Mouse (Mus musculus): ENCODE measurements around the gene 9130023H24Rik. TPM values are rescaled to one million over a fixed set of nuclear protein-coding genes. Genes with fewer than 3 reads are reported as not detected.

The 9130023H24Rik gene
- 4.4 and 5.1 TPM in 2 replicates for total RNA-seq (2015)
- total RNA-seq (2017): 4.3 and 5.3 TPM in 2 replicates

GRCm38 (mm10) chr7:128237927-128238778 is at the start of gene 9130023H24Rik:
TSS of gene 9130023H24Rik (minus strand) at chr7:128238031.
- peak; percentile 83 for ATAC-seq (ENCODE audit: poor library complexity, severe bottlenecking)

DNA sequence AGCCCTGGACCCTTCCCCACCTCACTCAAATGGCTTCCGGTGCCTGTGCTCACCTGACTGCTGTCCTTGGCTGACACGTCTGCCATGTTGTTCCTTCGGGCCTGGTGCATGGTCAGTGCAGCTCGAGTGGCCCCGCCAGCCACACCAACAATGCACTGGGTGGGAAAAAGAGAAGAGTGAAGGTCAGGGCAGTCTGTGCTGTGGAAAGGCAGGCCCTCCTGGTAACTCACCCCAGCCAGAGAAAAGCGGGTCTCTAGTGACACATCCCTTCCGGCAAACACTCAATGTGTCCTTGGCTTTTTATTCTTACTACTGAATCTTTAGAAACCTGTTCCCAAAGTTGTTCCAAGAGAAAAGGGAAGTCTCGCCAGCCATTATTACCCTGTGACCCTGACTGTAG is 47.2 kb upstream of the 9130023H24Rik start:
- no peak for ATAC-seq (ENCODE audit: poor library complexity, severe bottlenecking)

DNA sequence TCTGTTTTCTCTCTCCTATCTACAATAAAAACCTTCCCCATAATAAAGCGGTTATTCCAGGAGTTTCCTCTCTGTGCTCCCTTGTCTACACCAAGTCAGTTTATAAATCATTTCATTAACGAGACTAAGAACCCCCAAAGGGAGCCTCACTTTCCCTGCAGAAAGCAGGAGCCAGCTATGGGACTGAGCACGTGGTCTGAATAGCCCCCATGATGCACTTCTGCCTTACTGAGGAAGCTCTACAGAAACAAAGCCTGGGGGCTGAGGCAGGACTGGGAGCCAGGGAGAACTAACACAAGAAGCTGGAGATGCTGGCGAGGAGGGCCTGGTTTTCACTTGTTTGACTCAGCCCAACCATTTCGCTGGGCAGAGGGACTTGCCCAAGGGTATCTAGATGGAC is 46.2 kb upstream of the 9130023H24Rik start:
- no peak for ATAC-seq (ENCODE audit: poor library complexity, severe bottlenecking)

DNA sequence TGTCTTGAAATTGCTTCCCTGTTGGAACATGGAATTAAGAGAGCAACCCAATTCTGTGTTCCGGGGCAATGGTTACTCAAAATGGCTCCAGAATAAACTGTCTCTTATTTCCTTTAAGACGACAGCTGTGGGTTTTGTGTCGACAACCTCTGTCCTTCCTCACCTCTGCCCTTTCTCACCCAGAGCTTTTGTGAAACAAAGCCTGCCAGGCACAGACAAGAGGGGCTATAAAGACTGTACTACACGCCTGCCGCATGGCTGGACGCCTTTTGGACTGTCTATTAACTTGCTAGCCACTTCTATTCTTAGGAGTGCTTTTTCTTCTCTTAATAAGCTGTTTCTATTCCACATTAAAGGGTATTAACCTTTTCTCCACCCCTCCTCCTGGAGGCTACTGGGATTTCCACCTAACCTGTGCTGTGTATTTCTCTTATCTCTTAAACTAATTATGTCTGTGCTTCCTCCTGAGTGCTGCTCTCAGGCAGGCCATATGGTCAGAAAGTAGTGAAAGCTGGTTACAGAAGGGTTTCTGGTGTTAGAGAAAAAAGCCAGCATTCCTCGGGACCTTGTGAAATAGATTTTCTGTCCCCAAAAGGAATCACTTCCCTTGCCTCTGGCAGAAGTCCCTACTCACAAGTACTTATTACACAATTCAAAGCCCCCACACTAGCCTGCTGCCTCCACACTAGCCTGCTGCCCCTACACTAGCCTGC is 44.9 kb upstream of the 9130023H24Rik start:
- no peak for ATAC-seq (ENCODE audit: poor library complexity, severe bottlenecking)

GRCm38 (mm10) chr7:128281765-128282164 is 43.9 kb upstream of the 9130023H24Rik start:
- no peak for ATAC-seq (ENCODE audit: poor library complexity, severe bottlenecking)

DNA sequence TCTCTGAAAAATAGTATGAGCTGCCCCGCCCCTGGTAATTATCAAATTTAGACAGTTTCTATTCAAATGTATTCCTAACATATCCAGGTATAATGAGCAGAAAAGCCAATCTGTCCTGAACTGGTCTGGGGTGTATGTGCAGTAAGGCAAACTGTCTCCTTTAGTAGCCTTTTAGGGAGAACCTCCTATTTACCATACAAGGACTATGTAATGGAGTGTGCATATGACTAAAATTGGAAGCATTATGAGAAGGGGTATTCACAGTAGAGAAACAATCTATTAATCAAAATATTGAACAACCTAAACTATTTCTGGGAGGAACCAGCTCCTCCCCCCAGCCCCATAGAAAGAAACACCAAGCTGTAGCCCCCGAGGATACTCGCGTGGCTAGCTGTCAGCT is 41.9 kb upstream of the 9130023H24Rik start:
- no peak for ATAC-seq (ENCODE audit: poor library complexity, severe bottlenecking)

DNA sequence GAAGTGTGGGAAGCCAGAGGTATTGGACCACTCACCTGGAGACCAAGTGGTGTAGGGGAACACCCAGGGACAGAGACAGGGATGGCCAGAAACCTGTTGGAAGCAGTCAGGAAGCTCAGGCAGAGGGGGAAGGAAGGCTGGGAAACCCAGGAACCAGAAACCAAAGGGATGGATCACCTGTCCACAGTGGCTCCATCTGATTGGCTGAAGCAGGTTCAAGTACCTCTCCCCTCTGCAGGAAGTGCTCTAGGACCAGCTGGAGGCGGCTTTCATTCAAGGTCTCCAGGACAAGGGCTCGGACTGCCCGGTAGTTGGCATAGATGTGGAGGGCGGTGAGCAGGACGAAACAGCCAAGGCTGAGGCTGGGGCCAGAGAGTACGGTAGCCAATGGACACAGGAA is 38.2 kb upstream of the 9130023H24Rik start:
- no peak for ATAC-seq (ENCODE audit: poor library complexity, severe bottlenecking)

DNA sequence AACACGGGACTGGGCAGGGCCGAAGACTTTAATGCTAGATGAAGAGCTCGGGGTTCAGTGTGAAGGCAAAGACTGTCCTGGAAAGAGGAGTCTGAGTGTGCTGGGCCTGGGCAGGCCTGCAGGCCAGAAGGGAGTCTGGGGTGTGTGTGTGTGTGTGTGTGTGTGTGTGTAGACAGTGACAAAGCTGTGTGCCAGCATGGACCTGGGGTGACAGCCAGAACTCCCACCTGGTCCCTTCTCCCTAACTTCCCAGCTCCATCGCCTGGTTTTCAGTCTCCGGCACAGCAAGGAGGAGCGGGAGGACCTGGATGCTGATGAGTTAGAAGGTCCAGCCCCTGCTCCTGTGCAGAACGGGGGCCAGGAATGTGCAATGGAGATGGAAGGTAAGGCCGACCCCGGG is 33.7 kb upstream of the 9130023H24Rik start:
- no peak for ATAC-seq (ENCODE audit: poor library complexity, severe bottlenecking)

DNA sequence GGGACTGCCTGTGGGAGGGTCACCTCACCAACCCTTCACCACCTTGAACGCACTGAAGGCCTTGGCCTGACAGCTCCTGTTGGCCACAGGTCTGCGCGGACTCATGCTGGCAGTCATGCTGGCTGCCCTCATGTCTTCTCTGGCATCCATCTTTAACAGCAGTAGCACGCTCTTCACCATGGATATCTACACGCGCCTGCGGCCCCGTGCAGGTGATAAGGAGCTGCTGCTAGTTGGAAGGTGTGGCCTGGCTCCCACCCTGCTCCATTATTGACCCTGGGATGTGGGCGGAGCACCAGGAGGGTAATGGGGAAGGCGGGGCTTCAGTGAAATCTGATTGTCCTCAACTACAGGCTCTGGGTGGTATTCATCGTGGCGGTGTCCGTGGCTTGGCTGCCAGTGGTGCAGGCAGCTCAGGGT is 32.6 kb upstream of the 9130023H24Rik start:
- ATAC-seq (ENCODE audit: poor library complexity, severe bottlenecking): peak; percentile 18; the same call in 1 of the 2 replicates

DNA sequence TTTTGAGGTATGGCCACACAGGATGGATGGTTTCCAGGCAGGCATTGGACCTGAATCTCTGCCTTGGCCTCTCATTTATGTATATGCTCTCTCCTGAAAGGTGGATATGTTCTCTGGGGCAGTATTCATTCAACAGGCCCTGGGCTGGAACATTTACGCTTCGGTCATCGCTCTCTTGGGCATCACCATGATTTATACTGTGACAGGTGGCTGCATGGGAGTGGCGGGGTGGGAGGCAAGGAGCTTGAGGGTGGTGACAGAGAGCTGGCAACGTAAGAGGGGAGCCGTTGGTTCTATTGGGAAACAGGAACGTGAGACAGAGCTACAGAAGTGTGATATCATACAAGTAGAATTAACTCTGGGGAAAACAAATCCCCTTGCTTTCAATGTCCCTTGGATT is 30.0 kb upstream of the 9130023H24Rik start:
- no peak for ATAC-seq (ENCODE audit: poor library complexity, severe bottlenecking)

- ATAC-seq (ENCODE audit: poor library complexity, severe bottlenecking): no peak
Measured at GRCm38 (mm10) chr7:128267391-128267790, 29.6 kb upstream of the 9130023H24Rik start.

- ATAC-seq (ENCODE audit: poor library complexity, severe bottlenecking): no peak
Measured at GRCm38 (mm10) chr7:128266056-128266455, 28.2 kb upstream of the 9130023H24Rik start.

- ATAC-seq (ENCODE audit: poor library complexity, severe bottlenecking): no peak
Measured at GRCm38 (mm10) chr7:128265411-128265810, 27.6 kb upstream of the 9130023H24Rik start, which contains the start of gene Slc5a2. TSS of gene Slc5a2 (plus strand) at chr7:128265657.

DNA sequence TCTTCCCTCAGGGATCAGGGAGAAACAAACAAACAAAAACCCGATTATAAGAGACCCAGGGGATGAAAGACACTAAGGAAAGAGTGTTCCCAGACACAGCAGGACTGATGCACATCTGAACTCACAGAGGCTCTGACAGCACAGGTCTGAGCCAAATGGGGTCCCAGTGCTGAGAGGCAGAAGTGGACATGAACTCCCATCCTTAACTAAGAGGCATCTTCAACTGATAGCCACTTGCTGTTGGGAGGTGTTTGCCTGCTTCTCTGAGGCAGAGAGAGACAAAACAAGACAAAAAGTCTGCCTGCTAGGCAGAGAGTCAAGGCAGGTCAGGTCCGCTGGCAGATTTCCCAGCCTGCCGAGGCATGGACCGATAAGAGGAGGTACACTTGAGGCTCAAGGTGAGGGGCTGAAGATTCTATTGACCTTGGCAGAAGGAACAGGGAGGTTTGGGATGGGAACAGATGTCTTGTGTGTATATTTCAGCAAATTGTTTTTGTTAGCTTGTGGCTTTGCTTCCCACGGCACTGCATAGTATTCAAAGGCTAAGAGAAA is 19.0 kb upstream of the 9130023H24Rik start:
- ATAC-seq (ENCODE audit: poor library complexity, severe bottlenecking): no peak

DNA sequence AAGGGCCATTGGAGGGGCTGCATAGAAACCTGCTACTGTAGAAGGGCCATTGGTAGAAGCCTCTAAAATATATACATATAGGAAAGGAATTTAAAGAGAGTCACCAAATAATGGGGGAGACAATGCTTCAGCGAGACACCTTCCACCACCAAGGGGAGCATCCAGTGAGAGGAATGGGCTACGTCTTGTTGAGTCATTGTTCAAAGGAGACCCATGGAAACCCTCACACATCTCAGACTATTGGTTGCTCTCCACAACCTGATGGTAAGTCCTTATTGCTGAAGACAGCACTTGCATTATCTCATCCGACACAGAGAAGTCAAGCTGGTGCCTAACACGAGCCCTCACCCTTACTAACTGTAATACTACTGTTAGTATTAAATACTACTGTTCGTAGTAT is 17.9 kb upstream of the 9130023H24Rik start:
- no peak for ATAC-seq (ENCODE audit: poor library complexity, severe bottlenecking)

DNA sequence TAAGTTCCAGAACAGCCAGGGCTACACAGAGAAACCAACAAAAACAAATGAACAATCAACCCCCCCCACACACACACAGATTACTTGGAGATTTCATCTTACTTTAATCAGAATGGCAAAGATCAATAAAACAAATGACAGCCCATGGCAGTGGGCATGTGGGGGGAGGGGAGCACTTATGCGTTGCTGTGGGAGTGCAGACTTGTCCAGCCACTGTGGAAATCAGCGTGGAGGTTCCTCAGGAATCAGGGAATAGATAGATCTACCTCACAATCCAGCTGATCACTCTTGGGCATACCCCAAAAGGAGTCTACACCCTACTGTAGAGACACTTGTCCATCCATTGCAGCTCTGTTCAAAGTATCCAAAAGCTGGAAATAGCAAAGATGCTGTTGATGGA is 17.1 kb upstream of the 9130023H24Rik start:
- no peak for ATAC-seq (ENCODE audit: poor library complexity, severe bottlenecking)

DNA sequence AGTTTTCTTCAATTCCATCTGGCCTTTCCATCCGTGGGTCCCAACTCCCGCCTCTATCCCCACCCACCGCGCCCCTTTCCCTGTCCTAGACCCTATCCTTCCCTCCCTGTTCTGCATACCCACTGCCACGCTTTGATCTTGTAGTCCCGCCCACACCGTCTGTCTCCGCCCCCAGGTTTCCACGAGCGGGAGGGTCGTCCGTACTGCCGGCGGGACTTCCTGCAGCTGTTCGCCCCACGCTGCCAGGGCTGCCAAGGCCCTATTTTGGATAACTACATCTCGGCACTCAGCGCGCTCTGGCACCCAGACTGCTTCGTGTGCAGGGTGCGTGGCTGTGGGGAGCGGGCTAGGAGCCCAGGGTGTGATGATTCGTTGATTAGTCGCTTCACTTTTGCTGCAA is 14.8 kb upstream of the 9130023H24Rik start:
- no peak for ATAC-seq (ENCODE audit: poor library complexity, severe bottlenecking)

GRCm38 (mm10) chr7:128251946-128252345 is 14.1 kb upstream of the 9130023H24Rik start:
- ATAC-seq (ENCODE audit: poor library complexity, severe bottlenecking): no peak

- ATAC-seq (ENCODE audit: poor library complexity, severe bottlenecking): no peak
Measured at GRCm38 (mm10) chr7:128249998-128250397, 12.2 kb upstream of the 9130023H24Rik start.

GRCm38 (mm10) chr7:128248081-128249042 is 10.5 kb upstream of the 9130023H24Rik start:
- ATAC-seq (ENCODE audit: poor library complexity, severe bottlenecking): no peak

Measured in megakaryocyte, adult 5-6 weeks (primary cell).